Mouse (Mus musculus): ENCODE data around the gene Zmat3. TPM values are rescaled to one million over a fixed set of nuclear protein-coding genes. Genes with fewer than 3 reads are reported as not detected.

Zmat3 gene
- polyA plus RNA-seq, 1 experiment from 2014 or later, result 10.7 TPM

- no peak overlapping the region for H3K27ac ChIP-seq (ENCODE audit: low read depth, low read length)
- DNase-seq (ENCODE audit: low spot score, missing footprints), result peak; percentile 83
Observed at GRCm38 (mm10) chr3:32364195-32364594, 1.6 kb downstream of the Zmat3 start.

GRCm38 (mm10) chr3:32361221-32361620 lies 4.6 kb downstream of the Zmat3 start:
- ATAC-seq (ENCODE audit: low FRiP score) (no peak), DNase-seq (ENCODE audit: low spot score, missing footprints) (no peak)
- no peak overlapping the region for H3K27ac ChIP-seq (ENCODE audit: low read depth, low read length)
- H3K27me3 ChIP-seq (ENCODE audit: control insufficient read depth, insufficient read depth, low read length), result no peaks in the 10 kb centered on the region; the same call in 1 of the 2 replicates
- no peaks in the 10 kb centered on the region for H3K36me3 ChIP-seq (ENCODE audit: control insufficient read depth, insufficient read depth, low read length)
- peaks cover 4% of the 10 kb centered on the region for H3K4me1 ChIP-seq (ENCODE audit: control insufficient read depth, insufficient read depth, low read length)
- H3K4me3 ChIP-seq (ENCODE audit: low read depth, low read length), result no peak overlapping the region
- no peaks in the 10 kb centered on the region for H3K9me3 ChIP-seq (ENCODE audit: control insufficient read depth, low read length)
- WGBS, result 75% methylated on average over 6 of the region's 6 CpGs
- no peak overlapping the region for H3K9ac ChIP-seq (ENCODE audit: low read length)
- H3K4me2 ChIP-seq, result no peak overlapping the region

More at GRCm38 (mm10) chr3:32364195-32364594, 1.6 kb downstream of the Zmat3 start:
- 38% methylated on average over 4 of the region's 4 CpGs for WGBS
- H3K36me3 ChIP-seq (ENCODE audit: control insufficient read depth, insufficient read depth, low read length), result no peaks in the 10 kb centered on the region
- peak overlapping the region; percentile 54 for H3K9ac ChIP-seq (ENCODE audit: low read length)
- peak overlapping the region; percentile 76 for H3K4me2 ChIP-seq
- ATAC-seq (ENCODE audit: low FRiP score), result no peak
- no peaks in the 10 kb centered on the region; the same call in 1 of the 2 replicates for H3K27me3 ChIP-seq (ENCODE audit: control insufficient read depth, insufficient read depth, low read length)
- peak overlapping the region; percentile 11; the same call in 1 of the 2 replicates for H3K4me3 ChIP-seq (ENCODE audit: low read depth, low read length)
- H3K9me3 ChIP-seq (ENCODE audit: control insufficient read depth, low read length), result no peaks in the 10 kb centered on the region
- peaks cover 4% of the 10 kb centered on the region for H3K4me1 ChIP-seq (ENCODE audit: control insufficient read depth, insufficient read depth, low read length)

DNA sequence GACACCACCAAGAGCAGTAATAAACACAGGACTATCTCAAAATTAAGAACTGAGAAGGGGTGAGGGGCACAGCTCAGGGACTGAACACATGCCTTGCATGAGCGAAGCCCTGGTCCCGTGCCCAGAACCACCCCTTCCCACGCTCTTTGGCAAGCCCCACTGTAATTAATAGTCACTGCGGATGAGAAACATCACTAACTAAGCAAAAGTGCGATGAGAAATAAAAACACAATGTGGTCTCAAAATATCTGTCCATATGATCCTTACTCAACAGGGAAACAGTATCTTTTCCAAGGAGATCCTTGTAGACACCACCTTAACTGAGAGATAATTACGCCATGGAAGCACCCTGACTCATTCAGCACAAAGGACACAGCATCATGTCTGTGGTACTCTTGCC lies 17.9 kb downstream of the Zmat3 start:
- no peak overlapping the region for H3K9ac ChIP-seq (ENCODE audit: low read length)
- no peak overlapping the region for H3K4me3 ChIP-seq (ENCODE audit: low read depth, low read length)
- no peaks in the 10 kb centered on the region for H3K9me3 ChIP-seq (ENCODE audit: control insufficient read depth, low read length)
- no peak for ATAC-seq (ENCODE audit: low FRiP score)
- H3K4me2 ChIP-seq, result no peak overlapping the region
- H3K27ac ChIP-seq (ENCODE audit: low read depth, low read length), result no peak overlapping the region
- peaks cover 3% of the 10 kb centered on the region; the same call in 1 of the 2 replicates for H3K36me3 ChIP-seq (ENCODE audit: control insufficient read depth, insufficient read depth, low read length)
- no peaks in the 10 kb centered on the region for H3K4me1 ChIP-seq (ENCODE audit: control insufficient read depth, insufficient read depth, low read length)
- DNase-seq (ENCODE audit: low spot score, missing footprints), result no peak
- 92% methylated on average over 6 of the region's 6 CpGs for WGBS
- no peaks in the 10 kb centered on the region for H3K27me3 ChIP-seq (ENCODE audit: control insufficient read depth, insufficient read depth, low read length)

GRCm38 (mm10) chr3:32345249-32345648 lies 20.6 kb downstream of the Zmat3 start:
- no peak overlapping the region for H3K9ac ChIP-seq (ENCODE audit: low read length)
- no peaks in the 10 kb centered on the region for H3K9me3 ChIP-seq (ENCODE audit: control insufficient read depth, low read length)
- H3K4me2 ChIP-seq, result no peak overlapping the region
- ATAC-seq (ENCODE audit: low FRiP score) (no peak), DNase-seq (ENCODE audit: low spot score, missing footprints) (no peak)
- no peak overlapping the region for H3K4me3 ChIP-seq (ENCODE audit: low read depth, low read length)
- H3K27ac ChIP-seq (ENCODE audit: low read depth, low read length), result no peak overlapping the region
- H3K4me1 ChIP-seq (ENCODE audit: control insufficient read depth, insufficient read depth, low read length), result no peaks in the 10 kb centered on the region
- 91% methylated on average over 11 of the region's 11 CpGs for WGBS
- H3K27me3 ChIP-seq (ENCODE audit: control insufficient read depth, insufficient read depth, low read length), result no peaks in the 10 kb centered on the region
- peaks cover 10% of the 10 kb centered on the region for H3K36me3 ChIP-seq (ENCODE audit: control insufficient read depth, insufficient read depth, low read length)

DNA sequence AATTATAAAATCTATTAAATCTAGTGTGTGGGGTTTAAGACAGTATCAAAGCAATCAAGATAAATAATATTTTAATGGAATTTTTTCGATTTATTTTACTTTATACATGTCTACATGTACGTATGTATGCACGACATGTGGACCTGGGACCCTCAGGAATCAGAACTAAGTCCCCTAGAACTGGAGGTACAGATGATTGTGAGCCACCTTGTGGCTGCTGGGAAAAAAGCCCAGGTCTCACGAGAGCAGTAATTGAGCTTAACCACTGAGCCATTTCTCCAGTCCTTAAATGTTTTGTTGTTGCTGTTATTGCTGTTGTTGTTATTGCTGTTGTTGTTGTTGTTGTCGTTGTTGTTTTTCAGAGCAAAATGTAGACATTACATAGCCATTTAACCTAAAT lies 21.0 kb downstream of the Zmat3 start:
- no peak for ATAC-seq (ENCODE audit: low FRiP score)
- Histone ChIP-seq H3K9ac (ENCODE audit: low read length) (no peak overlapping the region), H3K27ac (ENCODE audit: low read depth, low read length) (no peak overlapping the region), H3K4me2 (no peak overlapping the region), H3K27me3 (ENCODE audit: control insufficient read depth, insufficient read depth, low read length) (no peaks in the 10 kb centered on the region), H3K9me3 (ENCODE audit: control insufficient read depth, low read length) (no peaks in the 10 kb centered on the region), H3K4me3 (ENCODE audit: low read depth, low read length) (no peak overlapping the region), H3K36me3 (ENCODE audit: control insufficient read depth, insufficient read depth, low read length) (peaks cover 10% of the 10 kb centered on the region), H3K4me1 (ENCODE audit: control insufficient read depth, insufficient read depth, low read length) (no peaks in the 10 kb centered on the region)
- WGBS, result 79% methylated on average over 5 of the region's 5 CpGs
- DNase-seq (ENCODE audit: low spot score, missing footprints), result no peak

- Histone ChIP-seq H3K9me3 (ENCODE audit: control insufficient read depth, low read length) (no peaks in the 10 kb centered on the region), H3K4me3 (ENCODE audit: low read depth, low read length) (no peak overlapping the region), H3K4me2 (no peak overlapping the region), H3K9ac (ENCODE audit: low read length) (no peak overlapping the region), H3K27ac (ENCODE audit: low read depth, low read length) (no peak overlapping the region), H3K27me3 (ENCODE audit: control insufficient read depth, insufficient read depth, low read length) (no peaks in the 10 kb centered on the region), H3K36me3 (ENCODE audit: control insufficient read depth, insufficient read depth, low read length) (peaks cover 10% of the 10 kb centered on the region), H3K4me1 (ENCODE audit: control insufficient read depth, insufficient read depth, low read length) (no peaks in the 10 kb centered on the region)
- ATAC-seq (ENCODE audit: low FRiP score) (no peak), DNase-seq (ENCODE audit: low spot score, missing footprints) (no peak)
- WGBS, result 93% methylated on average over 12 of the region's 12 CpGs
Observed at GRCm38 (mm10) chr3:32343371-32343770, 22.4 kb downstream of the Zmat3 start.

GRCm38 (mm10) chr3:32341434-32341833 lies 24.4 kb downstream of the Zmat3 start:
- ATAC-seq (ENCODE audit: low FRiP score) (no peak), DNase-seq (ENCODE audit: low spot score, missing footprints) (no peak)
- Histone ChIP-seq H3K36me3 (ENCODE audit: control insufficient read depth, insufficient read depth, low read length) (peaks cover 10% of the 10 kb centered on the region), H3K27ac (ENCODE audit: low read depth, low read length) (no peak overlapping the region), H3K27me3 (ENCODE audit: control insufficient read depth, insufficient read depth, low read length) (no peaks in the 10 kb centered on the region), H3K4me1 (ENCODE audit: control insufficient read depth, insufficient read depth, low read length) (no peaks in the 10 kb centered on the region), H3K4me3 (ENCODE audit: low read depth, low read length) (no peak overlapping the region), H3K9ac (ENCODE audit: low read length) (no peak overlapping the region), H3K4me2 (no peak overlapping the region), H3K9me3 (ENCODE audit: control insufficient read depth, low read length) (no peaks in the 10 kb centered on the region)
- WGBS, result 93% methylated on average over 19 of the region's 19 CpGs

GRCm38 (mm10) chr3:32338231-32338630 lies 27.6 kb downstream of the Zmat3 start:
- no peak for DNase-seq (ENCODE audit: low spot score, missing footprints)
- ATAC-seq (ENCODE audit: low FRiP score), result no peak
- 65% methylated on average over 7 of the region's 7 CpGs for WGBS
- H3K27me3 ChIP-seq (ENCODE audit: control insufficient read depth, insufficient read depth, low read length), result no peaks in the 10 kb centered on the region
- H3K4me1 ChIP-seq (ENCODE audit: control insufficient read depth, insufficient read depth, low read length), result no peaks in the 10 kb centered on the region
- H3K9me3 ChIP-seq (ENCODE audit: control insufficient read depth, low read length), result no peaks in the 10 kb centered on the region
- no peak overlapping the region for H3K9ac ChIP-seq (ENCODE audit: low read length)
- H3K36me3 ChIP-seq (ENCODE audit: control insufficient read depth, insufficient read depth, low read length), result peaks cover 8% of the 10 kb centered on the region
- no peak overlapping the region for H3K27ac ChIP-seq (ENCODE audit: low read depth, low read length)
- H3K4me3 ChIP-seq (ENCODE audit: low read depth, low read length), result no peak overlapping the region
- H3K4me2 ChIP-seq, result no peak overlapping the region

- DNase-seq (ENCODE audit: low spot score, missing footprints), result no peak
- Histone ChIP-seq H3K4me1 (ENCODE audit: control insufficient read depth, insufficient read depth, low read length) (no peaks in the 10 kb centered on the region), H3K36me3 (ENCODE audit: control insufficient read depth, insufficient read depth, low read length) (peaks cover 7% of the 10 kb centered on the region), H3K4me2 (no peak overlapping the region), H3K4me3 (ENCODE audit: low read depth, low read length) (no peak overlapping the region), H3K27ac (ENCODE audit: low read depth, low read length) (no peak overlapping the region), H3K27me3 (ENCODE audit: control insufficient read depth, insufficient read depth, low read length) (no peaks in the 10 kb centered on the region), H3K9me3 (ENCODE audit: control insufficient read depth, low read length) (no peaks in the 10 kb centered on the region), H3K9ac (ENCODE audit: low read length) (no peak overlapping the region)
- no peak for ATAC-seq (ENCODE audit: low FRiP score)
- WGBS, result 83% methylated on average over 7 of the region's 7 CpGs
Observed at GRCm38 (mm10) chr3:32337770-32338169, 28.0 kb downstream of the Zmat3 start.

GRCm38 (mm10) chr3:32334901-32335300 lies 30.9 kb downstream of the Zmat3 start:
- H3K4me2 ChIP-seq, result no peak overlapping the region
- no peaks in the 10 kb centered on the region for H3K4me1 ChIP-seq (ENCODE audit: control insufficient read depth, insufficient read depth, low read length)
- no peaks in the 10 kb centered on the region for H3K27me3 ChIP-seq (ENCODE audit: control insufficient read depth, insufficient read depth, low read length)
- H3K9me3 ChIP-seq (ENCODE audit: control insufficient read depth, low read length), result no peaks in the 10 kb centered on the region
- H3K9ac ChIP-seq (ENCODE audit: low read length), result no peak overlapping the region
- no peak overlapping the region for H3K4me3 ChIP-seq (ENCODE audit: low read depth, low read length)
- 90% methylated on average over 11 of the region's 11 CpGs for WGBS
- no peaks in the 10 kb centered on the region for H3K36me3 ChIP-seq (ENCODE audit: control insufficient read depth, insufficient read depth, low read length)
- ATAC-seq (ENCODE audit: low FRiP score) (no peak), DNase-seq (ENCODE audit: low spot score, missing footprints) (no peak)
- H3K27ac ChIP-seq (ENCODE audit: low read depth, low read length), result no peak overlapping the region

Measured in midbrain, embryonic 11.5 days (tissue).